Comparison of ENCODE assay signal across 12 mouse cellular contexts in the genomic region with DNA sequence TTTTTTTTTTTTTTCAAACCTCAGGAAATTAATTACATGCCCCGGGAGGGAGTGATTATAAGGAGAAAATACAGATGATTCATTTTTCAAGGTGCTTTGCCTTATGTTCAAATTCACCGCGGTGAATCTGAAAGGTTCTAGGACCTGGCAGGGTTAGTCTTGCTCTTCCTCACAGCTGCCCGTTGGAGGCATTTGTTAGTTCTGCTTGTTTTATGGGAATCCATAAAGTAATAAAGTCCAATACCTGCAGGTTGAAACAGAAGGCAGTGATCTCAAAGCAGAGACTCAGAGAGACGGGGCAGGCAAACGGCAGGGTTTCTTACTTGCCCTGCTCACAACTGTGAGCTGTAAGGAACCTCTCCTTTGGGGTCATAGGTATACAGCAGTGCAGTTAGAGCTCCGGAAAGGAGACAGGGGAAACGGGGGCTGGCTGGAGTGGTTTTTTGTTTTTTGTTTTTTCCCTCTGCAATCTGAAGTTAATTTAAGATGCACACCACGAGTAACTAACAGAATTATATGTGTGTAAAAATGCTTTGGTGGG. TPM values are rescaled to one million over a fixed set of nuclear protein-coding genes. Genes with fewer than 3 reads are reported as not detected.
DNase-seq lines count a peak whose midpoint lies in the region; ATAC-seq lines count a peak whose summit lies in the region.
"Had no signal": no experiment of that assay in that cellular context is flagged by ENCODE, and none has a peak within 500 bp of the region (broad histone marks: within the 10 kb centered on the region; RNA-seq: fewer than 3 reads in every experiment).

No protein-coding gene starts in this region.

- H3K9ac ChIP-seq in hindbrain, embryonic 16.5 days (ENCODE audit: low read depth, low read length): no peak overlapping the region
- no peak overlapping the region for H3K9ac ChIP-seq in embryonic facial prominence, embryonic 12.5 days
- H3K9ac ChIP-seq in limb, embryonic 12.5 days (replicated peaks): no peak overlapping the region
- no peak overlapping the region for H3K9ac ChIP-seq in forebrain, embryonic 12.5 days

- H3K27me3 ChIP-seq in hindbrain, embryonic 16.5 days (replicated peaks; ENCODE audit: control insufficient read depth, insufficient read depth, low read length): no peaks in the 10 kb centered on the region
- no peaks in the 10 kb centered on the region for H3K27me3 ChIP-seq in hindbrain, embryonic 10.5 days (ENCODE audit: insufficient read depth, poor library complexity, severe bottlenecking)
- H3K27me3 ChIP-seq in embryonic facial prominence, embryonic 12.5 days: no peaks in the 10 kb centered on the region
- H3K27me3 ChIP-seq in limb, embryonic 12.5 days: no peaks in the 10 kb centered on the region
- no peaks in the 10 kb centered on the region for H3K27me3 ChIP-seq in forebrain, embryonic 12.5 days

- peak overlapping the region; percentile 9; the same call in 1 of the 2 replicates for H3K4me2 ChIP-seq in hindbrain, embryonic 16.5 days (ENCODE audit: low read length)
- H3K4me2 ChIP-seq in embryonic facial prominence, embryonic 12.5 days (replicated peaks): 0 out of 2 replicates have a peak overlapping the region, but pooled peaks have one; percentile 1
- H3K4me2 ChIP-seq in limb, embryonic 12.5 days: peak overlapping the region; percentile 40
- H3K4me2 ChIP-seq in forebrain, embryonic 12.5 days: no peak overlapping the region
- H3K4me2 ChIP-seq: liver, embryonic 11.5 days; midbrain, embryonic 11.5 days had no signal

- no peaks in the 10 kb centered on the region for H3K36me3 ChIP-seq in hindbrain, embryonic 16.5 days (ENCODE audit: control insufficient read depth, insufficient read depth, low read length)
- no peaks in the 10 kb centered on the region for H3K36me3 ChIP-seq in hindbrain, embryonic 10.5 days
- no peaks in the 10 kb centered on the region for H3K36me3 ChIP-seq in embryonic facial prominence, embryonic 12.5 days
- no peaks in the 10 kb centered on the region for H3K36me3 ChIP-seq in limb, embryonic 12.5 days
- no peaks in the 10 kb centered on the region for H3K36me3 ChIP-seq in forebrain, embryonic 12.5 days (replicated peaks)

- ATAC-seq in hindbrain, embryonic 16.5 days: no peak
- ATAC-seq in embryonic facial prominence, embryonic 12.5 days (ENCODE audit: insufficient number of reproducible peaks, insufficient read depth, low FRiP score, low TSS enrichment): no peak
- no peak for ATAC-seq in limb, embryonic 12.5 days (ENCODE audit: insufficient number of reproducible peaks, insufficient read depth, low FRiP score, low TSS enrichment, low read depth)
- ATAC-seq in forebrain, embryonic 12.5 days (ENCODE audit: low FRiP score): no peak

- H3K4me1 ChIP-seq in hindbrain, embryonic 16.5 days (ENCODE audit: control insufficient read depth, insufficient read depth, low read depth, low read length): no peaks in the 10 kb centered on the region
- H3K4me1 ChIP-seq in hindbrain, embryonic 10.5 days (replicated peaks): no peaks in the 10 kb centered on the region
- no peaks in the 10 kb centered on the region for H3K4me1 ChIP-seq in brown adipose tissue, adult 24 weeks (ENCODE audit: control insufficient read depth, insufficient read depth, insufficient read length, low read length)
- peaks cover 22% of the 10 kb centered on the region for H3K4me1 ChIP-seq in embryonic facial prominence, embryonic 12.5 days
- peaks cover 12% of the 10 kb centered on the region for H3K4me1 ChIP-seq in limb, embryonic 12.5 days (replicated peaks)
- H3K4me1 ChIP-seq in forebrain, embryonic 12.5 days: no peaks in the 10 kb centered on the region

- H3K27ac ChIP-seq in hindbrain, embryonic 16.5 days (ENCODE audit: low read depth, low read length): no peak overlapping the region
- H3K27ac ChIP-seq in hindbrain, embryonic 10.5 days: no peak overlapping the region
- peak overlapping the region; percentile 52 for H3K27ac ChIP-seq in brown adipose tissue, adult 24 weeks (replicated peaks; ENCODE audit: low read depth, low read length)
- H3K27ac ChIP-seq in embryonic facial prominence, embryonic 12.5 days: 0 out of 2 replicates have a peak overlapping the region, but pooled peaks have one; percentile 54
- peak overlapping the region; percentile 23; the same call in 1 of the 2 replicates for H3K27ac ChIP-seq in limb, embryonic 12.5 days
- H3K27ac ChIP-seq in forebrain, embryonic 12.5 days: no peak overlapping the region

- no peak for DNase-seq in hindbrain, embryonic 10.5 days (ENCODE audit: low spot score)
- no peak for DNase-seq in cerebellum, adult 8-10 months
- DNase-seq in spleen, adult 18-20 months: no peak
- DNase-seq: cerebellum, postnatal 36 days; right cerebral cortex, postnatal 4 days had no signal

- H3K9me3 ChIP-seq in hindbrain, embryonic 16.5 days (ENCODE audit: control insufficient read depth, low read length): no peaks in the 10 kb centered on the region
- H3K9me3 ChIP-seq in hindbrain, embryonic 10.5 days: no peaks in the 10 kb centered on the region
- H3K9me3 ChIP-seq in embryonic facial prominence, embryonic 12.5 days: no peaks in the 10 kb centered on the region
- no peaks in the 10 kb centered on the region for H3K9me3 ChIP-seq in limb, embryonic 12.5 days
- no peaks in the 10 kb centered on the region for H3K9me3 ChIP-seq in forebrain, embryonic 12.5 days

- WGBS in hindbrain, embryonic 16.5 days: 63% methylated on average over 9 of the region's 9 CpGs
- WGBS in hindbrain, embryonic 10.5 days: 70% methylated on average over 9 of the region's 9 CpGs
- 39% methylated on average over 9 of the region's 9 CpGs for WGBS in embryonic facial prominence, embryonic 12.5 days
- WGBS in limb, embryonic 12.5 days: 21% methylated on average over 9 of the region's 9 CpGs
- WGBS in forebrain, embryonic 12.5 days: 80% methylated on average over 9 of the region's 9 CpGs

- no peak overlapping the region for H3K4me3 ChIP-seq in hindbrain, embryonic 16.5 days (ENCODE audit: low read length)
- no peak overlapping the region for H3K4me3 ChIP-seq in hindbrain, embryonic 10.5 days
- H3K4me3 ChIP-seq in brown adipose tissue, adult 24 weeks (ENCODE audit: insufficient read depth, low read depth, low read length): peak overlapping the region; percentile 18; the same call in 1 of the 2 replicates
- no peak overlapping the region for H3K4me3 ChIP-seq in embryonic facial prominence, embryonic 12.5 days
- H3K4me3 ChIP-seq in limb, embryonic 12.5 days (replicated peaks): no peak overlapping the region
- no peak overlapping the region for H3K4me3 ChIP-seq in forebrain, embryonic 12.5 days (replicated peaks)

RNA-seq across cellular contexts. Expression of gene Pde4d, which starts 49.1 kb away (rescaled TPM):
- 18.5 and 18.9 TPM in 2 replicates for polyA plus RNA-seq in hindbrain, embryonic 16.5 days (2015; fragmentation: Nextera tagmentation; extraction: Ambion mirVana)
- 12.2 and 13.5 TPM in 2 replicates for polyA plus RNA-seq in hindbrain, embryonic 10.5 days (2016; fragmentation: Nextera tagmentation; extraction: Ambion mirVana)
- 42.7 and 56.2 TPM in 2 replicates for polyA plus RNA-seq in brown adipose tissue, adult 24 weeks (2012; ENCODE audit: insufficient read depth, insufficient read length, missing spikeins)
- 20.4 and 20.5 TPM in 2 replicates for polyA plus RNA-seq in embryonic facial prominence, embryonic 12.5 days (2016; fragmentation: Nextera tagmentation; extraction: Ambion mirVana)
- polyA plus RNA-seq in limb, embryonic 12.5 days (2016; fragmentation: Nextera tagmentation; extraction: Ambion mirVana): 21.8 and 23.7 TPM in 2 replicates
- polyA plus RNA-seq in forebrain, embryonic 12.5 days (2016; fragmentation: Nextera tagmentation; extraction: Ambion mirVana): 12.2 and 15.0 TPM in 2 replicates

Comparison
In these comparisons a context has a peak if more than half of its experiments do, and no peak if none do; other contexts are left out.
1. H3K27ac ChIP-seq: peak in brown adipose tissue, adult 24 weeks (single experiment), embryonic facial prominence, embryonic 12.5 days (single experiment) and limb, embryonic 12.5 days (single experiment); none in hindbrain, embryonic 16.5 days (single experiment), hindbrain, embryonic 10.5 days (single experiment) and forebrain, embryonic 12.5 days (single experiment).